Mouse (Mus musculus) forebrain, embryonic 15.5 days (tissue): ENCODE data around the gene Gna15. TPM values are rescaled to one million over a fixed set of nuclear protein-coding genes. Genes with fewer than 3 reads are reported as not detected.

Experiments
- ATAC-seq: fragments of 200-750 bp; cut with Nextera tagmentation; replicated peaks from 2 replicates; pipeline ENCODE4 v1.8.0; 2017; ENCODE audit warnings: mild to moderate bottlenecking, moderate TSS enrichment, moderate library complexity
- H3K27ac ChIP-seq: fragments of 300-500 bp; sonication (generic); replicated peaks from 2 replicates; pipeline ENCODE4 v1.5.1; 2015; ENCODE audit warnings: mild to moderate bottlenecking, inconsistent platforms
- H3K27me3 ChIP-seq: fragments of 300-500 bp; sonication (generic); 2 replicates; pipeline ENCODE4 v1.6.1; 2015; ENCODE audit warnings: inconsistent platforms
- H3K36me3 ChIP-seq: fragments of 300-500 bp; sonication (generic); 2 replicates; pipeline ENCODE4 v1.6.1; 2015; ENCODE audit warnings: mild to moderate bottlenecking, inconsistent platforms
- H3K4me1 ChIP-seq: fragments of 300-500 bp; sonication (generic); 2 replicates; pipeline ENCODE4 v1.6.1; 2015; ENCODE audit warnings: inconsistent platforms
- H3K4me2 ChIP-seq: fragments of 300-500 bp; sonication (generic); replicated peaks from 2 replicates; pipeline ENCODE4 v1.6.1; 2015; ENCODE audit warnings: mild to moderate bottlenecking, inconsistent platforms
- H3K4me3 ChIP-seq: fragments of 300-500 bp; sonication (generic); 2 replicates; pipeline ENCODE4 v1.5.1; 2015; ENCODE audit warnings: mild to moderate bottlenecking, inconsistent platforms
- H3K9ac ChIP-seq: fragments of 300-500 bp; sonication (generic); replicated peaks from 2 replicates; pipeline ENCODE4 v1.6.1; 2015; ENCODE audit warnings: mild to moderate bottlenecking, inconsistent platforms
- H3K9me3 ChIP-seq: fragments of 300-500 bp; sonication (generic); 2 replicates; pipeline ENCODE4 v1.6.1; 2016; ENCODE audit warnings: inconsistent platforms
- WGBS: fragments of 180-500 bp; shearing (Covaris S2); methylation state at CpG from one replicate; pipeline ENCODE4 v1.1.7; 2015; ENCODE audit warnings: mixed read lengths; 5-methylcytosine and 5-hydroxymethylcytosine counted together
- polyA plus RNA-seq: library from polyadenylated mRNA; unstranded; fragments of >200 nt; fragmentation: Nextera tagmentation; extraction: Ambion mirVana; gene quantifications from 2 replicates; pipeline ENCODE4 v1.2.1, GENCODE M21; 2015

The Gna15 gene
- polyA plus RNA-seq, 1 experiment from 2014 or later: 0.84 TPM

GRCm38 (mm10) chr10:81496969-81497368 is 27.1 kb downstream of the Gna15 start:
- H3K36me3 ChIP-seq: peaks cover 7% of the 10 kb centered on the region; the same call in 1 of the 2 replicates
- peak overlapping the region; percentile 60 for H3K9ac ChIP-seq
- H3K9me3 ChIP-seq: no peaks in the 10 kb centered on the region
- H3K27ac ChIP-seq: peak overlapping the region; percentile 83
- 0 out of 2 replicates have a peak, but pooled peaks have one; percentile 0 for ATAC-seq
- peak overlapping the region; percentile 46 for H3K4me2 ChIP-seq
- H3K4me3 ChIP-seq: peak overlapping the region; percentile 50
- H3K27me3 ChIP-seq: no peaks in the 10 kb centered on the region
- WGBS: 21% methylated on average over 4 of the region's 4 CpGs
- H3K4me1 ChIP-seq: peaks cover 31% of the 10 kb centered on the region

- Histone ChIP-seq H3K4me3 (peak within 1 kb of the TSS; percentile 50), H3K36me3 (peaks cover 13% of the 10 kb centered on the region), H3K9ac (peak within 1 kb of the TSS; percentile 60), H3K9me3 (no peaks in the 10 kb centered on the region), H3K4me1 (peaks cover 31% of the 10 kb centered on the region), H3K4me2 (peak within 1 kb of the TSS; percentile 89), H3K27me3 (no peaks in the 10 kb centered on the region), H3K27ac (peak within 1 kb of the TSS; percentile 83)
- WGBS: under 1% methylated on average over 45 of the region's 45 CpGs
- peak; percentile 97 for ATAC-seq
Observed at GRCm38 (mm10) chr10:81496264-81496901, 27.6 kb downstream of the Gna15 start, which contains the start of gene Ncln. Ncln (minus strand) TSS chr10:81496392.

- 1% methylated on average over 41 of the region's 41 CpGs for WGBS
- peak overlapping the region; percentile 89 for H3K4me2 ChIP-seq
- peak overlapping the region; percentile 50 for H3K4me3 ChIP-seq
- no peaks in the 10 kb centered on the region for H3K27me3 ChIP-seq
- H3K4me1 ChIP-seq: peaks cover 31% of the 10 kb centered on the region
- H3K27ac ChIP-seq: peak overlapping the region; percentile 34
- ATAC-seq: peak; percentile 29
- peaks cover 17% of the 10 kb centered on the region for H3K36me3 ChIP-seq
- H3K9me3 ChIP-seq: no peaks in the 10 kb centered on the region
- peak overlapping the region; percentile 52 for H3K9ac ChIP-seq
Observed at GRCm38 (mm10) chr10:81495616-81496263, 28.3 kb downstream of the Gna15 start.

- H3K4me3 ChIP-seq: peak overlapping the region; percentile 50
- peaks cover 31% of the 10 kb centered on the region for H3K4me1 ChIP-seq
- H3K27me3 ChIP-seq: no peaks in the 10 kb centered on the region
- H3K27ac ChIP-seq: no peak overlapping the region
- H3K4me2 ChIP-seq: peak overlapping the region; percentile 89
- ATAC-seq: no peak
- peak overlapping the region; percentile 52 for H3K9ac ChIP-seq
- H3K36me3 ChIP-seq: peaks cover 21% of the 10 kb centered on the region
- H3K9me3 ChIP-seq: no peaks in the 10 kb centered on the region
- WGBS: 75% methylated on average over 6 of the region's 6 CpGs
Observed at GRCm38 (mm10) chr10:81495151-81495550, 28.9 kb downstream of the Gna15 start.

- no peaks in the 10 kb centered on the region for H3K27me3 ChIP-seq
- ATAC-seq: no peak
- H3K9me3 ChIP-seq: no peaks in the 10 kb centered on the region
- H3K4me1 ChIP-seq: peaks cover 31% of the 10 kb centered on the region
- peak overlapping the region; percentile 89 for H3K4me2 ChIP-seq
- H3K27ac ChIP-seq: no peak overlapping the region
- H3K9ac ChIP-seq: no peak overlapping the region
- peaks cover 28% of the 10 kb centered on the region for H3K36me3 ChIP-seq
- H3K4me3 ChIP-seq: peak overlapping the region; percentile 50
- WGBS: 88% methylated on average over 11 of the region's 11 CpGs
Observed at GRCm38 (mm10) chr10:81494260-81495041, 29.6 kb downstream of the Gna15 start.

GRCm38 (mm10) chr10:81493601-81494220 is 30.3 kb downstream of the Gna15 start:
- Histone ChIP-seq H3K4me3 (no peak overlapping the region), H3K9ac (no peak overlapping the region), H3K27ac (no peak overlapping the region), H3K9me3 (no peaks in the 10 kb centered on the region), H3K4me1 (peaks cover 31% of the 10 kb centered on the region), H3K4me2 (no peak overlapping the region), H3K27me3 (no peaks in the 10 kb centered on the region), H3K36me3 (peaks cover 36% of the 10 kb centered on the region)
- 85% methylated on average over 8 of the region's 8 CpGs for WGBS
- ATAC-seq: no peak

- Histone ChIP-seq H3K9me3 (no peaks in the 10 kb centered on the region), H3K4me3 (no peak overlapping the region), H3K27me3 (no peaks in the 10 kb centered on the region), H3K36me3 (peaks cover 45% of the 10 kb centered on the region), H3K4me1 (peaks cover 30% of the 10 kb centered on the region), H3K4me2 (no peak overlapping the region), H3K9ac (no peak overlapping the region), H3K27ac (no peak overlapping the region)
- WGBS: 94% methylated on average over 11 of the region's 11 CpGs
- ATAC-seq: no peak
Observed at GRCm38 (mm10) chr10:81492606-81493240, 31.3 kb downstream of the Gna15 start.

GRCm38 (mm10) chr10:81491018-81491417 is 33.0 kb downstream of the Gna15 start:
- ATAC-seq: no peak
- 93% methylated on average over 9 of the region's 9 CpGs for WGBS
- H3K9ac ChIP-seq: no peak overlapping the region
- no peaks in the 10 kb centered on the region for H3K9me3 ChIP-seq
- H3K4me2 ChIP-seq: no peak overlapping the region
- peaks cover 58% of the 10 kb centered on the region for H3K36me3 ChIP-seq
- H3K27me3 ChIP-seq: no peaks in the 10 kb centered on the region
- H3K4me1 ChIP-seq: peaks cover 20% of the 10 kb centered on the region
- no peak overlapping the region for H3K4me3 ChIP-seq
- no peak overlapping the region for H3K27ac ChIP-seq

GRCm38 (mm10) chr10:81489941-81490340 is 34.1 kb downstream of the Gna15 start:
- Histone ChIP-seq H3K4me2 (no peak overlapping the region), H3K9me3 (no peaks in the 10 kb centered on the region), H3K4me3 (no peak overlapping the region), H3K27me3 (no peaks in the 10 kb centered on the region), H3K36me3 (peaks cover 58% of the 10 kb centered on the region), H3K27ac (no peak overlapping the region), H3K4me1 (peaks cover 13% of the 10 kb centered on the region), H3K9ac (no peak overlapping the region)
- 84% methylated on average over 14 of the region's 14 CpGs for WGBS
- ATAC-seq: no peak

- H3K9me3 ChIP-seq: no peaks in the 10 kb centered on the region
- peaks cover 58% of the 10 kb centered on the region for H3K36me3 ChIP-seq
- no peak overlapping the region for H3K9ac ChIP-seq
- no peak overlapping the region for H3K4me2 ChIP-seq
- H3K27ac ChIP-seq: no peak overlapping the region
- 88% methylated on average over 11 of the region's 11 CpGs for WGBS
- no peaks in the 10 kb centered on the region for H3K27me3 ChIP-seq
- no peak for ATAC-seq
- no peak overlapping the region for H3K4me3 ChIP-seq
- H3K4me1 ChIP-seq: peaks cover 8% of the 10 kb centered on the region
Observed at GRCm38 (mm10) chr10:81488081-81488480, 35.9 kb downstream of the Gna15 start.

GRCm38 (mm10) chr10:81486496-81486895 is 37.5 kb downstream of the Gna15 start:
- WGBS: 92% methylated on average over 10 of the region's 10 CpGs
- H3K4me3 ChIP-seq: no peak overlapping the region
- no peak overlapping the region for H3K9ac ChIP-seq
- H3K36me3 ChIP-seq: peaks cover 46% of the 10 kb centered on the region
- no peak for ATAC-seq
- H3K4me2 ChIP-seq: no peak overlapping the region
- no peaks in the 10 kb centered on the region for H3K9me3 ChIP-seq
- no peak overlapping the region for H3K27ac ChIP-seq
- H3K27me3 ChIP-seq: no peaks in the 10 kb centered on the region
- peaks cover 12% of the 10 kb centered on the region for H3K4me1 ChIP-seq
